Mouse (Mus musculus): ENCODE measurements around the gene Acsl1.

Gene Acsl1

GRCm38 (mm10) chr8:46475404-46475803, 4.6 kb downstream of the Acsl1 start:
- no peak for DNase-seq (ENCODE audit: low spot score in 2 of 2)

GRCm38 (mm10) chr8:46475942-46476341, 5.1 kb downstream of the Acsl1 start:
- DNase-seq (ENCODE audit: low spot score in 2 of 2), result no peak

- no peak for DNase-seq (ENCODE audit: low spot score in 2 of 2)
Measured at GRCm38 (mm10) chr8:46477747-46478458, 7.1 kb downstream of the Acsl1 start.

GRCm38 (mm10) chr8:46478783-46479182, 7.9 kb downstream of the Acsl1 start:
- DNase-seq (ENCODE audit: low spot score in 2 of 2), result no peak

- DNase-seq (ENCODE audit: low spot score in 2 of 2), result no peak
Measured at GRCm38 (mm10) chr8:46479794-46480532, 9.1 kb downstream of the Acsl1 start.

GRCm38 (mm10) chr8:46480533-46480900, 9.7 kb downstream of the Acsl1 start:
- no peak for DNase-seq (ENCODE audit: low spot score in 2 of 2)

GRCm38 (mm10) chr8:46482771-46483170, 11.9 kb downstream of the Acsl1 start:
- DNase-seq (ENCODE audit: low spot score in 2 of 2), result no peak

GRCm38 (mm10) chr8:46483247-46483646, 12.4 kb downstream of the Acsl1 start:
- DNase-seq (ENCODE audit: low spot score in 2 of 2), result no peak

- no peak for DNase-seq (ENCODE audit: low spot score in 2 of 2)
Measured at GRCm38 (mm10) chr8:46484077-46484476, 13.2 kb downstream of the Acsl1 start.

- no peak for DNase-seq (ENCODE audit: low spot score in 2 of 2)
Measured at GRCm38 (mm10) chr8:46484931-46485463, 14.2 kb downstream of the Acsl1 start.

- DNase-seq (ENCODE audit: low spot score in 2 of 2), result no peak
Measured at GRCm38 (mm10) chr8:46488085-46488561, 17.3 kb downstream of the Acsl1 start.

GRCm38 (mm10) chr8:46489196-46489595, 18.4 kb downstream of the Acsl1 start:
- no peak for DNase-seq (ENCODE audit: low spot score in 2 of 2)

- no peak for DNase-seq (ENCODE audit: low spot score in 2 of 2)
Measured at GRCm38 (mm10) chr8:46490250-46490649, 19.4 kb downstream of the Acsl1 start.

GRCm38 (mm10) chr8:46490821-46491220, 20.0 kb downstream of the Acsl1 start:
- no peak for DNase-seq (ENCODE audit: low spot score in 2 of 2)

GRCm38 (mm10) chr8:46493495-46494170, 22.8 kb downstream of the Acsl1 start:
- DNase-seq (ENCODE audit: low spot score in 2 of 2), result no peak

GRCm38 (mm10) chr8:46496852-46497251, 26.0 kb downstream of the Acsl1 start:
- no peak for DNase-seq (ENCODE audit: low spot score in 2 of 2)

- DNase-seq (ENCODE audit: low spot score in 2 of 2), result no peak
Measured at GRCm38 (mm10) chr8:46497314-46498011, 26.6 kb downstream of the Acsl1 start.

GRCm38 (mm10) chr8:46499376-46500061, 28.7 kb downstream of the Acsl1 start:
- no peak for DNase-seq (ENCODE audit: low spot score in 2 of 2)

- DNase-seq (ENCODE audit: low spot score in 2 of 2), result no peak
Measured at GRCm38 (mm10) chr8:46502333-46503071, 31.7 kb downstream of the Acsl1 start.

GRCm38 (mm10) chr8:46503072-46503695, 32.3 kb downstream of the Acsl1 start:
- no peak for DNase-seq (ENCODE audit: low spot score in 2 of 2)
